Mouse (Mus musculus): ENCODE results near the gene Pex5l.

Gene Pex5l

GRCm38 (mm10) chr3:33068146-33068545 lies 74.9 kb downstream of the Pex5l start:
- DNase-seq (ENCODE audit: extremely low read depth, low read depth) = no peak

- no peak for DNase-seq (ENCODE audit: extremely low read depth, low read depth)
Measured at GRCm38 (mm10) chr3:33063590-33063989, 79.5 kb downstream of the Pex5l start.

- DNase-seq (ENCODE audit: extremely low read depth, low read depth) = no peak
Measured at GRCm38 (mm10) chr3:33061428-33061827, 81.6 kb downstream of the Pex5l start.

GRCm38 (mm10) chr3:33061016-33061415 lies 82.0 kb downstream of the Pex5l start:
- no peak for DNase-seq (ENCODE audit: extremely low read depth, low read depth)

GRCm38 (mm10) chr3:33060343-33060937 lies 82.6 kb downstream of the Pex5l start:
- no peak for DNase-seq (ENCODE audit: extremely low read depth, low read depth)

GRCm38 (mm10) chr3:33048304-33048703 lies 94.7 kb downstream of the Pex5l start:
- DNase-seq (ENCODE audit: extremely low read depth, low read depth) = no peak

- no peak for DNase-seq (ENCODE audit: extremely low read depth, low read depth)
Measured at GRCm38 (mm10) chr3:33044799-33045106, 98.3 kb downstream of the Pex5l start.

GRCm38 (mm10) chr3:33043896-33044798 lies 98.9 kb downstream of the Pex5l start:
- DNase-seq (ENCODE audit: extremely low read depth, low read depth) = no peak

- DNase-seq (ENCODE audit: extremely low read depth, low read depth) = peak; percentile 2
Measured at GRCm38 (mm10) chr3:33024566-33024965, 118.5 kb downstream of the Pex5l start.

- DNase-seq (ENCODE audit: extremely low read depth, low read depth) = no peak
Measured at GRCm38 (mm10) chr3:33003901-33004300, 139.1 kb downstream of the Pex5l start.

- no peak for DNase-seq (ENCODE audit: extremely low read depth, low read depth)
Measured at GRCm38 (mm10) chr3:33001769-33002168, 141.3 kb downstream of the Pex5l start.

GRCm38 (mm10) chr3:33000383-33001015 lies 142.5 kb downstream of the Pex5l start:
- no peak for DNase-seq (ENCODE audit: extremely low read depth, low read depth)

- DNase-seq (ENCODE audit: extremely low read depth, low read depth) = no peak
Measured at GRCm38 (mm10) chr3:32991713-32992575, 151.1 kb downstream of the Pex5l start.

- DNase-seq (ENCODE audit: extremely low read depth, low read depth) = no peak
Measured at GRCm38 (mm10) chr3:32987806-32988205, 155.2 kb downstream of the Pex5l start.

- DNase-seq (ENCODE audit: extremely low read depth, low read depth) = no peak
Measured at GRCm38 (mm10) chr3:32985141-32985540, 157.9 kb downstream of the Pex5l start.

GRCm38 (mm10) chr3:32979981-32980380 lies 163.1 kb downstream of the Pex5l start:
- no peak for DNase-seq (ENCODE audit: extremely low read depth, low read depth)

GRCm38 (mm10) chr3:32979238-32979637 lies 163.8 kb downstream of the Pex5l start:
- no peak for DNase-seq (ENCODE audit: extremely low read depth, low read depth)

GRCm38 (mm10) chr3:32970257-32970656 lies 172.8 kb downstream of the Pex5l start:
- DNase-seq (ENCODE audit: extremely low read depth, low read depth) = no peak

- DNase-seq (ENCODE audit: extremely low read depth, low read depth) = no peak
Measured at GRCm38 (mm10) chr3:32968671-32969425, 174.2 kb downstream of the Pex5l start.

GRCm38 (mm10) chr3:32965528-32965927 lies 177.5 kb downstream of the Pex5l start:
- peak; percentile 3 for DNase-seq (ENCODE audit: extremely low read depth, low read depth)

GRCm38 (mm10) chr3:32961494-32961893 lies 181.6 kb downstream of the Pex5l start:
- DNase-seq (ENCODE audit: extremely low read depth, low read depth) = no peak
